Mouse (Mus musculus) layer of hippocampus, postnatal 14 days (tissue): Measurements from ENCODE around the gene Fnbp1. TPM values are rescaled to one million over a fixed set of nuclear protein-coding genes. Genes with fewer than 3 reads are reported as not detected.

ENCODE experiments used
- DNase-seq, 2 experiments: peaks; one replicate each; pipeline ENCODE4 v3.0.0; 2021 to 2022; ENCODE audit warnings: low spot score in 2 of 2, mixed read lengths in 1 of 2
- total RNA-seq, 2 experiments: library from RNA; stranded (reverse); gene quantifications; 2 replicates each; pipeline ENCODE4 v1.2.3; 2021

The Fnbp1 gene
- total RNA-seq, 2 experiments from 2014 or later = 98.9 to 105 TPM

GRCm38 (mm10) chr2:31127219-31127618 is 14.6 kb downstream of the Fnbp1 start:
- no peak for DNase-seq

- no peak for DNase-seq
These were observed 15.8 kb downstream of the Fnbp1 start for GRCm38 (mm10) chr2:31126048-31126447.

- DNase-seq = no peak
These were observed 16.7 kb downstream of the Fnbp1 start for GRCm38 (mm10) chr2:31125156-31125555.

GRCm38 (mm10) chr2:31124694-31125093 is 17.1 kb downstream of the Fnbp1 start:
- DNase-seq = no peak

GRCm38 (mm10) chr2:31123493-31123892 is 18.3 kb downstream of the Fnbp1 start:
- DNase-seq = no peak

- no peak for DNase-seq
These were observed 19.0 kb downstream of the Fnbp1 start for GRCm38 (mm10) chr2:31122806-31123205.

- DNase-seq = no peak
These were observed 20.6 kb downstream of the Fnbp1 start for GRCm38 (mm10) chr2:31121131-31121693.

GRCm38 (mm10) chr2:31119795-31120194 is 22.0 kb downstream of the Fnbp1 start:
- peak; percentile 60 to 88 for DNase-seq

GRCm38 (mm10) chr2:31118639-31119380 is 23.0 kb downstream of the Fnbp1 start:
- peak in 1 of 2 experiments; percentile 65 for DNase-seq

GRCm38 (mm10) chr2:31118211-31118610 is 23.6 kb downstream of the Fnbp1 start:
- no peak for DNase-seq

- peak; percentile 31 to 58 for DNase-seq
These were observed 25.7 kb downstream of the Fnbp1 start for GRCm38 (mm10) chr2:31115943-31116731.

GRCm38 (mm10) chr2:31115091-31115942 is 26.5 kb downstream of the Fnbp1 start:
- no peak for DNase-seq

GRCm38 (mm10) chr2:31114205-31114604 is 27.6 kb downstream of the Fnbp1 start:
- DNase-seq = no peak

- no peak for DNase-seq
These were observed 30.1 kb downstream of the Fnbp1 start for GRCm38 (mm10) chr2:31111685-31112084.

- no peak for DNase-seq
These were observed 31.8 kb downstream of the Fnbp1 start for GRCm38 (mm10) chr2:31109960-31110548.

GRCm38 (mm10) chr2:31108186-31108585 is 33.6 kb downstream of the Fnbp1 start:
- DNase-seq = no peak

- DNase-seq = peak in 1 of 2 experiments; percentile 49
These were observed 35.0 kb downstream of the Fnbp1 start for GRCm38 (mm10) chr2:31106621-31107320.

- DNase-seq = no peak
These were observed 35.8 kb downstream of the Fnbp1 start for GRCm38 (mm10) chr2:31106004-31106403.

GRCm38 (mm10) chr2:31105279-31105678 is 36.5 kb downstream of the Fnbp1 start:
- DNase-seq = no peak

- DNase-seq = no peak
These were observed 38.5 kb downstream of the Fnbp1 start for GRCm38 (mm10) chr2:31103321-31103720.
